ENCODE assay signal across 8 mouse cellular contexts in the genomic region with DNA sequence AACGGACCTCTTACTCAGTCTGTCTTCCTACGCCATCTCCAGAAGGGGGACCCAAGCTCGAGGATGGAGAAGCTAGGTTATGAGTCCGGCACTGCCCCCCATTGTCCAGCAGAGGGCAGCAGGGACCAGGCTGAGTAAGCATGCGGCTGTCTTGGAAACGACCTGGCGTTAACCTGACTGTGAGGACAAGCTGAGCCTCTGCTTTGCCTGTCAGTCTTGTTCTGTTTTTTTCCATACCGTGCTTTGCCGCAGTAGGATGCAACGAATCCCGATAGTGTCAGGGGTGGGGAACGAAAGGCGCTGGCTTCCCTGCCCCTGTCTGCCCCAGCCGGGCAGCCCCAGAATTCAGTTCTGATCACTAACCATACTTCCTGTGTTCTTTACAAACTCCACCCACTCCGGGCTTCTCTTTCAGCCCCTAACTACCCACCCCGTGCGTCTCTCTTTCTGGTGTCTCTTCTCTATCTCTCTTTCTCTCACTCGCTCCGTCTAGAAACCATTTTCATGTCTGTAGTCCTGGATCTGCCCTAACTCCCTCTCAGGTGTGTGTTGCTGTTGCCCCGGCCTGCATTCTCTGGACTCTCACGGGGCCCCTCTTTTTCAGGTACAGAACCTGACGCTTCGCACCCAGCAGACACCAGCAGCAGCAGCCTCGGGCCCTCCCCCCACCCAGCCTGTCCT. TPM values are rescaled to one million over a fixed set of nuclear protein-coding genes. Genes with fewer than 3 reads are reported as not detected.
A peak's percentile ranks its signal among the peaks of the same experiment; 100 is the strongest.
DNase-seq lines count a peak whose midpoint lies in the region; ATAC-seq and TF ChIP-seq lines count a peak whose summit lies in the region.

No protein-coding gene starts in this region.

- TF ChIP-seq CTCF in MEL (IDR thresholded peaks at IDR 0.05 in 2 of 3, conservative IDR thresholded peaks at IDR 0.05 in 1 of 3; ENCODE audit: control insufficient read depth in 1 of 3, insufficient read depth in 1 of 3, low read depth in 2 of 3, low read length in 3 of 3, poor library complexity in 1 of 3, severe bottlenecking in 1 of 3): peak in 2 of 3 experiments; percentile 98; a peak in 5 of 6 replicates
- peak; percentile 100 for TF ChIP-seq CTCF in cerebellum, adult 2 months (IDR thresholded peaks at IDR 0.05; ENCODE audit: borderline replicate concordance, insufficient read depth, low read depth, low read length)
- peak; percentile 100 for TF ChIP-seq CTCF in forebrain, postnatal 0 days (IDR thresholded peaks at IDR 0.05; ENCODE audit: low read depth)

- DNase-seq in MEL (ENCODE audit: low read depth, low spot score): peak; percentile 96
- peak; percentile 95 to 97 for DNase-seq in cerebellum, adult 2 months
- DNase-seq in forebrain, postnatal 0 days: peak; percentile 95
- peak; percentile 92 for DNase-seq in layer of hippocampus, adult 9-10 months (ENCODE audit: low spot score)
- DNase-seq in ovary, postnatal 14 days (ENCODE audit: low spot score): peak; percentile 92
- DNase-seq in thymus, postnatal 14 days: peak; percentile 94

- peak overlapping the region; percentile 85 for H3K9ac ChIP-seq in MEL (ENCODE audit: control insufficient read depth, low read depth, low read length, poor library complexity, severe bottlenecking)
- no peak overlapping the region for H3K9ac ChIP-seq in forebrain, postnatal 0 days
- peak overlapping the region; percentile 52 for H3K9ac ChIP-seq in lung, embryonic 16.5 days (ENCODE audit: low read length)

- H3K36me3 ChIP-seq in MEL (ENCODE audit: control insufficient read depth in 1 of 2, insufficient read depth in 2 of 2, low read length in 2 of 2): peaks cover 0 to 8% of the 10 kb centered on the region in 2 experiments; a peak in 2 of 4 replicates
- peaks cover 14% of the 10 kb centered on the region for H3K36me3 ChIP-seq in forebrain, postnatal 0 days (ENCODE audit: insufficient read depth)
- 0 out of 2 replicates have a peak, but pooled peaks cover 2% of the 10 kb centered on the region for H3K36me3 ChIP-seq in lung, embryonic 16.5 days (ENCODE audit: control insufficient read depth, insufficient read depth, low read length)

- TF ChIP-seq POLR2A in MEL (IDR thresholded peaks at IDR 0.05; ENCODE audit: control insufficient read depth in 1 of 2, insufficient read depth in 1 of 2, low read depth in 1 of 2, low read length in 2 of 2, poor library complexity in 1 of 2): peak; percentile 51 to 78; a peak in 3 of 4 replicates
- no peak for TF ChIP-seq POLR2A in cerebellum, adult 2 months (IDR thresholded peaks at IDR 0.05; ENCODE audit: borderline replicate concordance, insufficient read depth, low read length)

- peak overlapping the region; percentile 23; the same call in 1 of the 2 replicates for H3K4me2 ChIP-seq in forebrain, postnatal 0 days (ENCODE audit: low read depth)
- H3K4me2 ChIP-seq in lung, embryonic 16.5 days (ENCODE audit: low read depth, low read length): peak overlapping the region; percentile 53

- ATAC-seq in forebrain, postnatal 0 days: peak; percentile 78
- ATAC-seq in hematopoietic stem cell, adult 5-6 weeks (replicated peaks in 1 of 2; ENCODE audit: insufficient read depth in 1 of 2, low FRiP score in 2 of 2, low TSS enrichment in 1 of 2, low read depth in 1 of 2, poor library complexity in 2 of 2, severe bottlenecking in 2 of 2): peak; percentile 81 to 89
- ATAC-seq in lung, embryonic 16.5 days (ENCODE audit: low read depth): peak; percentile 61

- H3K27ac ChIP-seq in MEL (ENCODE audit: control insufficient read depth, low read depth, low read length): peak overlapping the region; percentile 77
- H3K27ac ChIP-seq in cerebellum, adult 2 months (ENCODE audit: insufficient read depth, low read length): peak overlapping the region; percentile 13; the same call in 1 of the 2 replicates
- no peak overlapping the region for H3K27ac ChIP-seq in forebrain, postnatal 0 days (ENCODE audit: low read depth, low read length)
- H3K27ac ChIP-seq in lung, embryonic 16.5 days (ENCODE audit: low read length): no peak overlapping the region

- no peaks in the 10 kb centered on the region for H3K9me3 ChIP-seq in MEL (replicated peaks; ENCODE audit: insufficient read depth, low read length)
- H3K9me3 ChIP-seq in forebrain, postnatal 0 days (ENCODE audit: low read length): no peaks in the 10 kb centered on the region
- H3K9me3 ChIP-seq in lung, embryonic 16.5 days (ENCODE audit: control insufficient read depth, low read length): no peaks in the 10 kb centered on the region

- H3K79me2 ChIP-seq in MEL (ENCODE audit: control insufficient read depth, insufficient read depth, low read length, poor library complexity): peaks cover 5% of the 10 kb centered on the region; the same call in 1 of the 2 replicates

- TF ChIP-seq EP300 in MEL (IDR thresholded peaks at IDR 0.05; ENCODE audit: low read depth in 1 of 2, low read length in 2 of 2): no peak; a peak in 1 of 4 replicates

- peaks cover 0 to 19% of the 10 kb centered on the region in 2 experiments; a peak in 3 of 4 replicates for H3K4me1 ChIP-seq in MEL (ENCODE audit: control insufficient read depth in 1 of 2, insufficient read depth in 2 of 2, low read length in 2 of 2)
- peaks cover 50% of the 10 kb centered on the region for H3K4me1 ChIP-seq in cerebellum, adult 2 months (ENCODE audit: control insufficient read depth, insufficient read depth, low read length)
- peaks cover 17% of the 10 kb centered on the region for H3K4me1 ChIP-seq in forebrain, postnatal 0 days (ENCODE audit: insufficient read depth)
- H3K4me1 ChIP-seq in lung, embryonic 16.5 days (replicated peaks; ENCODE audit: control insufficient read depth, insufficient read depth, low read length): peaks cover 36% of the 10 kb centered on the region

- no peaks in the 10 kb centered on the region for H3K27me3 ChIP-seq in MEL (ENCODE audit: control insufficient read depth in 1 of 2, insufficient read depth in 2 of 2, low read length in 2 of 2)
- H3K27me3 ChIP-seq in cerebellum, adult 2 months (ENCODE audit: control insufficient read depth, insufficient read depth, low read length): no peaks in the 10 kb centered on the region
- H3K27me3 ChIP-seq in forebrain, postnatal 0 days (ENCODE audit: insufficient read depth, low read length): no peaks in the 10 kb centered on the region
- H3K27me3 ChIP-seq in lung, embryonic 16.5 days (ENCODE audit: control insufficient read depth, insufficient read depth, low read depth, low read length): no peaks in the 10 kb centered on the region

- 4% methylated on average over 24 of the region's 24 CpGs for WGBS in cerebellum, adult 2 months
- WGBS in forebrain, postnatal 0 days: 5% methylated on average over 24 of the region's 24 CpGs
- 9% methylated on average over 24 of the region's 24 CpGs for WGBS in lung, embryonic 16.5 days

- TF ChIP-seq RAD21 in MEL (IDR thresholded peaks at IDR 0.05; ENCODE audit: low read depth, low read length): peak; percentile 97

- peak overlapping the region; percentile 71 to 87 for H3K4me3 ChIP-seq in MEL (ENCODE audit: control insufficient read depth in 1 of 2, insufficient read depth in 1 of 2, low read depth in 2 of 2, low read length in 2 of 2)
- peak overlapping the region; percentile 6 for H3K4me3 ChIP-seq in cerebellum, adult 2 months (replicated peaks; ENCODE audit: insufficient read depth, low read depth, low read length)
- H3K4me3 ChIP-seq in forebrain, postnatal 0 days (ENCODE audit: low read depth, low read length): no peak overlapping the region
- H3K4me3 ChIP-seq in lung, embryonic 16.5 days (ENCODE audit: low read length): peak overlapping the region; percentile 33

TF ChIP-seq in MEL, 35 proteins besides CTCF, POLR2A, EP300 and RAD21 (continues in another document):
- TF ChIP-seq SIN3A (IDR thresholded peaks at IDR 0.05; ENCODE audit: low read length) (peak; percentile 74), NELFE (IDR thresholded peaks at IDR 0.05; ENCODE audit: low read depth, low read length) (peak; percentile 71), ZNF384 (IDR thresholded peaks at IDR 0.05; ENCODE audit: low read depth, low read length) (no peak), HCFC1 (IDR thresholded peaks at IDR 0.05; ENCODE audit: low read depth, low read length) (no peak; the same call in none of the 2 replicates), ZC3H11A (IDR thresholded peaks at IDR 0.05; ENCODE audit: low read depth, low read length) (peak; percentile 88), MAZ (IDR thresholded peaks at IDR 0.05; ENCODE audit: low read depth, low read length) (no peak), MYC (IDR thresholded peaks at IDR 0.05; ENCODE audit: low read depth, low read length) (peak; percentile 86), ETS1 (IDR thresholded peaks at IDR 0.05; ENCODE audit: low read depth, low read length) (no peak), JUND (IDR thresholded peaks at IDR 0.05; ENCODE audit: low read depth, low read length) (no peak), RCOR1 (IDR thresholded peaks at IDR 0.05; ENCODE audit: low read depth, low read length) (no peak), MAX (IDR thresholded peaks at IDR 0.05; ENCODE audit: low read length) (peak; percentile 50; the same call in 1 of the 2 replicates), MAFK (IDR thresholded peaks at IDR 0.05; ENCODE audit: borderline replicate concordance, low read depth, low read length) (no peak), CHD2 (IDR thresholded peaks at IDR 0.05; ENCODE audit: low read length) (no peak), E2F4 (IDR thresholded peaks at IDR 0.05; ENCODE audit: borderline replicate concordance, low read depth, low read length) (no peak), CHD1 (IDR thresholded peaks at IDR 0.05; ENCODE audit: low read depth, low read length) (no peak)

RNA-seq across cellular contexts. Expression of a gene that starts 43.6 kb away (rescaled TPM):
- total RNA-seq in MEL (2012; rRNA removed): not detected in 2 replicates
- under 1 TPM in 1 of 2 experiments, not detected in 1; 0.06 TPM for polyA plus RNA-seq in MEL (2012; ENCODE audit: insufficient read depth in 1 of 2, insufficient read length in 2 of 2, low read depth in 1 of 2, low replicate concordance in 2 of 2, missing spikeins in 1 of 2)
- 1.9 and 2.4 TPM in 2 replicates for polyA plus RNA-seq in cerebellum, adult 2 months (2012; rRNA removed)
- total RNA-seq in forebrain, postnatal 0 days (2014; rRNA removed): 0.52 and 0.92 TPM in 2 replicates
- 0.05 and 0.16 TPM in 2 replicates for polyA plus RNA-seq in forebrain, postnatal 0 days (2015; fragmentation: Nextera tagmentation; extraction: Ambion mirVana)
- not detected in 2 replicates for total RNA-seq in hematopoietic stem cell, adult 5-6 weeks (2017)
- polyA plus RNA-seq in lung, embryonic 16.5 days (2015; fragmentation: Nextera tagmentation; extraction: Ambion mirVana): 0.16 and 0.30 TPM in 2 replicates

RNA-seq across cellular contexts. Expression of a gene that starts 57.1 kb away (rescaled TPM):
- total RNA-seq in MEL (2012; rRNA removed): 20.4 and 23.7 TPM in 2 replicates
- polyA plus RNA-seq in MEL (2012; ENCODE audit: insufficient read depth in 1 of 2, insufficient read length in 2 of 2, low read depth in 1 of 2, low replicate concordance in 2 of 2, missing spikeins in 1 of 2): 10 to 100 TPM in 1 of 2 experiments, not detected in 1; 65.5 TPM
- 133 and 144 TPM in 2 replicates for polyA plus RNA-seq in cerebellum, adult 2 months (2012; rRNA removed)
- 78.3 and 93.2 TPM in 2 replicates for total RNA-seq in forebrain, postnatal 0 days (2014; rRNA removed)
- polyA plus RNA-seq in forebrain, postnatal 0 days (2015; fragmentation: Nextera tagmentation; extraction: Ambion mirVana): 52.4 and 56.3 TPM in 2 replicates
- 15.8 and 18.8 TPM in 2 replicates for total RNA-seq in hematopoietic stem cell, adult 5-6 weeks (2017)
- 18.9 and 19.8 TPM in 2 replicates for polyA plus RNA-seq in lung, embryonic 16.5 days (2015; fragmentation: Nextera tagmentation; extraction: Ambion mirVana)

Comparison
In these comparisons a context has a peak if more than half of its experiments do, and no peak if none do; other contexts are left out.
1. H3K27ac ChIP-seq: peak in MEL (single experiment) and cerebellum, adult 2 months (single experiment); none in forebrain, postnatal 0 days (single experiment) and lung, embryonic 16.5 days (single experiment).
2. Peak in every context shown above with its lines, with median percentiles within 50 percentile points of each other: DNase-seq, CTCF ChIP-seq and ATAC-seq.